Mouse (Mus musculus): ENCODE data around the gene Fscn2.
"Not testable (repeated sequence)": the region's sequence is repeated elsewhere in the genome, so short reads cannot be mapped to it uniquely, and the experiment has no call there.

The Fscn2 gene

GRCm38 (mm10) chr11:120346383-120347034, 14.8 kb upstream of the Fscn2 start:
- DNase-seq = peak in 1 of 2 experiments; percentile 20

GRCm38 (mm10) chr11:120347301-120347700, 14.0 kb upstream of the Fscn2 start:
- peak; percentile 58 to 60 for DNase-seq

- DNase-seq = peak; percentile 84 to 87
Measured at GRCm38 (mm10) chr11:120347791-120348683, 13.3 kb upstream of the Fscn2 start, which contains the start of gene Actg1. Gene Actg1 (minus strand): TSS chr11:120348542.

- no peak for DNase-seq
Measured at GRCm38 (mm10) chr11:120348684-120349370, 12.5 kb upstream of the Fscn2 start.

- DNase-seq = peak in 1 of 2 experiments; percentile 75
Measured at GRCm38 (mm10) chr11:120349371-120349985, 11.9 kb upstream of the Fscn2 start.

- peak; percentile 74 to 75 for DNase-seq
Measured at GRCm38 (mm10) chr11:120349986-120350702, 11.2 kb upstream of the Fscn2 start.

- DNase-seq = no peak
Measured at GRCm38 (mm10) chr11:120350711-120351110, 10.6 kb upstream of the Fscn2 start.

GRCm38 (mm10) chr11:120351250-120352092, 9.9 kb upstream of the Fscn2 start:
- DNase-seq = no peak

- DNase-seq = not testable (repeated sequence)
Measured at GRCm38 (mm10) chr11:120352093-120352350, 9.3 kb upstream of the Fscn2 start.

GRCm38 (mm10) chr11:120352571-120353290, 8.6 kb upstream of the Fscn2 start:
- DNase-seq = no peak

GRCm38 (mm10) chr11:120353500-120354303, 7.6 kb upstream of the Fscn2 start:
- DNase-seq = peak; percentile 91 to 93

- DNase-seq = no peak
Measured at GRCm38 (mm10) chr11:120354304-120355276, 6.7 kb upstream of the Fscn2 start.

GRCm38 (mm10) chr11:120355277-120356039, 5.9 kb upstream of the Fscn2 start:
- no peak for DNase-seq

- DNase-seq = no peak
Measured at GRCm38 (mm10) chr11:120356319-120356840, 5.0 kb upstream of the Fscn2 start.

- no peak for DNase-seq
Measured at GRCm38 (mm10) chr11:120356900-120357299, 4.4 kb upstream of the Fscn2 start.

- no peak for DNase-seq
Measured at GRCm38 (mm10) chr11:120357791-120358401, 3.4 kb upstream of the Fscn2 start.

GRCm38 (mm10) chr11:120359391-120359790, 1.9 kb upstream of the Fscn2 start:
- DNase-seq = no peak
